Comparison of ENCODE assay signal across 8 mouse cellular contexts in genomic region chr15:81987646-81988045, GRCm38 (mm10). TPM values are rescaled to one million over a fixed set of nuclear protein-coding genes. Genes with fewer than 3 reads are reported as not detected.
DNase-seq lines count a peak whose midpoint lies in the region; ATAC-seq and TF ChIP-seq lines count a peak whose summit lies in the region.

Gene Xrcc6 (plus strand): TSS chr15:81987835.

- no peak for ATAC-seq in neutrophil, adult 5-6 weeks (ENCODE audit: extremely low read depth, insufficient number of reproducible peaks, low FRiP score, poor library complexity, severe bottlenecking)

- H3K27me3 ChIP-seq in thymus, adult 2 months (ENCODE audit: control insufficient read depth, insufficient read depth, low read length): no peaks in the 10 kb centered on the region
- no peaks in the 10 kb centered on the region for H3K27me3 ChIP-seq in limb, embryonic 10.5 days (ENCODE audit: low read depth, poor library complexity, severe bottlenecking)

- no peak for TF ChIP-seq POLR2A in thymus, adult 2 months (IDR thresholded peaks at IDR 0.05; ENCODE audit: control insufficient read depth, extremely low read depth, insufficient read depth, low read length, poor library complexity)
- TF ChIP-seq POLR2A in embryonic fibroblast, embryonic 13.5 days (IDR thresholded peaks at IDR 0.05; ENCODE audit: low read depth, low read length): no peak

- no peak within 1 kb of the TSS for H3K4me3 ChIP-seq in thymus, adult 2 months (ENCODE audit: control insufficient read depth, insufficient read depth, low read length)
- no peak within 1 kb of the TSS for H3K4me3 ChIP-seq in embryonic fibroblast, embryonic 13.5 days (ENCODE audit: insufficient read depth, low read length)
- no peak within 1 kb of the TSS for H3K4me3 ChIP-seq in limb, embryonic 10.5 days

- H3K4me1 ChIP-seq in thymus, adult 2 months (replicated peaks; ENCODE audit: control insufficient read depth, insufficient read depth, low read length): no peaks in the 10 kb centered on the region
- no peaks in the 10 kb centered on the region for H3K4me1 ChIP-seq in embryonic fibroblast, embryonic 13.5 days (ENCODE audit: control insufficient read depth, insufficient read depth, low read length)
- H3K4me1 ChIP-seq in limb, embryonic 10.5 days: no peaks in the 10 kb centered on the region

- DNase-seq in thymus, adult 2 months: no peak
- DNase-seq in thymus, postnatal 4 days: no peak
- no peak for DNase-seq in heart, postnatal 10 days
- DNase-seq in limb, embryonic 10.5 days (ENCODE audit: low spot score): no peak
- no peak for DNase-seq in Muller cell, postnatal 12 days (ENCODE audit: inconsistent ontology term)
- DNase-seq in spleen, postnatal 14 days (ENCODE audit: low spot score in 2 of 2): no peak

- no peak for TF ChIP-seq CTCF in thymus, adult 2 months (IDR thresholded peaks at IDR 0.05; ENCODE audit: borderline replicate concordance, control insufficient read depth, extremely low read depth, insufficient read depth, low read length, poor library complexity)
- no peak for TF ChIP-seq CTCF in embryonic fibroblast, embryonic 13.5 days (IDR thresholded peaks at IDR 0.05; ENCODE audit: borderline replicate concordance, insufficient read depth, low read length)

- 95% methylated on average over 3 of the region's 3 CpGs for WGBS in thymus, adult 2 months
- WGBS in limb, embryonic 10.5 days: 82% methylated on average over 3 of the region's 3 CpGs

- H3K36me3 ChIP-seq in thymus, adult 2 months (ENCODE audit: control insufficient read depth, insufficient read depth, low read length): peaks cover 6% of the 10 kb centered on the region
- H3K36me3 ChIP-seq in limb, embryonic 10.5 days: peaks cover 2% of the 10 kb centered on the region; the same call in 1 of the 2 replicates

- no peaks in the 10 kb centered on the region for H3K9me3 ChIP-seq in limb, embryonic 10.5 days (replicated peaks)

- intact Hi-C loops in heart, postnatal 10 days (cut with DNase I): loop anchor here (5.0 kb wide), 1 partner anchor 155 kb away; no protein-coding TSS in a partner anchor

- H3K27ac ChIP-seq in thymus, adult 2 months (ENCODE audit: control insufficient read depth, insufficient read depth, low read length): no peak within 1 kb of the TSS
- H3K27ac ChIP-seq in embryonic fibroblast, embryonic 13.5 days (ENCODE audit: insufficient read depth, low read length): no peak within 1 kb of the TSS
- no peak within 1 kb of the TSS for H3K27ac ChIP-seq in limb, embryonic 10.5 days

RNA-seq across cellular contexts. Expression of gene Xrcc6, which starts in this region (rescaled TPM):
- 183 and 225 TPM in 2 replicates for polyA plus RNA-seq in thymus, adult 2 months (2012; rRNA removed)
- polyA plus RNA-seq in embryonic fibroblast, embryonic 13.5 days (2011; ENCODE audit: insufficient read length, low read depth, missing spikeins): 37.4 and 38.1 TPM in 2 replicates
- total RNA-seq in heart, postnatal 10 days (2021): 10 to 100 TPM; 22.6 to 29.3 TPM
- 112 and 113 TPM in 2 replicates for polyA plus RNA-seq in limb, embryonic 10.5 days (2016; fragmentation: Nextera tagmentation; extraction: Ambion mirVana)
- 33.9 and 49.0 TPM in 2 replicates for total RNA-seq in neutrophil, adult 5-6 weeks (2017)
